Mouse (Mus musculus): Measurements from ENCODE around the gene Ccar1.
"Not testable (repeated sequence)": the region's sequence is repeated elsewhere in the genome, so short reads cannot be mapped to it uniquely, and the experiment has no call there.

Ccar1 gene

DNA sequence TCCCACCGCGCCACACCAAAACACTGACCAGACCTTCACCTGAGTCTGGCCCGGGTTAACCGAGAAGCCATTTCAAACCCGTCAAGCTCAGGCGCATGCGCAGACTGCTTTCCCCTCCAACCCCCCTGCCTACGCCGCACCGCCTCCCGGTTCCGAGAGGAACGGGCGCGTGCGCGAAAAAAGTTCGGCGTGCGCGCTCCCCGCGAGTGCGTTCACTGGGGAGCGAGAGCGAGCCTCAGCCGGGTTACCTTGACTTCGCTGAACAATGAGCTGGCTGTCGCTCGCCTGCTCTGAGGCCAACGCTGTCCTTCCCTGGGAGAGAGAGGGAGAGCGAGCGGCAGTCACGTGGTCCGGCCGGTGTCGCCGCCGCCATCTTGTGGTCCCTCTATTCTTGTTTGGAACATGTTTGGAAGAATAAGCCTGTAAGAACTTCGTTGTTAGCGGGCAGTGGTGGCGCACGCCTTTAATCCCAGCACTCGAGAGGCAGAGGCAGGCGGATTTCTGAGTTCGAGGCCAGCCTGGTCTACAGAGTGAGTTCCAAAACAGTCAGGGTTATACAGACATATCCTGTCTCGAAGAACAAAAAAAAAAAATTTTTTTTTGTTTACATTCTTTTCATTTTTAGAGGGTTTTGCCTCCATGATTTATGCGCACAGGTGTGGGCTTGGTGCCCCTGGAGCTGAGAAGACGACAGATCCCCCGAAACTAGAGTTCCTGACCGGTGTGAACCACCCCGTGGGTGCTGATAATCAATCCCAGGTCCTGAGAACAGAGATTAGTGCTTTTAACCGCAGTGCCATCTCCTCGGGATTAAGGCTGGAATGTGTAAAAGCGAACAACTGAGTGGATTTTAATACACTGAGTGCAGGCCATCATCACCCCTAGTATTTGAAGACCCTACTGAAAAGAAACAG is at the start of gene Ccar1:
Ccar1 (minus strand) TSS at position 110 of the 914 bp plus-strand sequence.
- peak; percentile 100 for DNase-seq (ENCODE audit: low read depth, low spot score)

DNA sequence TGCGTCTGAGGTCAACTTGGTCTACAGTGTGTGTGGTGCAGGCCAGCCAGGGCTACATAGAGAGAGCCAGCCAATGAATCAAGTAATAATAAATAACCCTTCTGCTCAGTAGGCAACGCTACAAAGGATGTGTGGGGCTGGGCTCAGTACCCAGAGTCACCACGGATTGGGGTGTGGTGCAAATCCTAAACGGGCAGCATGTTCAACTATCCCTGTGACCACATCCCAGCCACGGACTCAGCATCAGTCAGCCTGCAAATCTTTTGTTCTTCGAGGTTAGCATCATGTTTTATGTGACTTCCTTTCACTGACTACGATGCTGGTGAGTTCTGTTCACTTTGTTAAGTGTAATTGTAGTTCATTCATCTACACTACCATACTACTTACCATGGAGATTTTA is 48.6 kb upstream of the Ccar1 start:
- DNase-seq (ENCODE audit: low read depth, low spot score), result no peak

DNA sequence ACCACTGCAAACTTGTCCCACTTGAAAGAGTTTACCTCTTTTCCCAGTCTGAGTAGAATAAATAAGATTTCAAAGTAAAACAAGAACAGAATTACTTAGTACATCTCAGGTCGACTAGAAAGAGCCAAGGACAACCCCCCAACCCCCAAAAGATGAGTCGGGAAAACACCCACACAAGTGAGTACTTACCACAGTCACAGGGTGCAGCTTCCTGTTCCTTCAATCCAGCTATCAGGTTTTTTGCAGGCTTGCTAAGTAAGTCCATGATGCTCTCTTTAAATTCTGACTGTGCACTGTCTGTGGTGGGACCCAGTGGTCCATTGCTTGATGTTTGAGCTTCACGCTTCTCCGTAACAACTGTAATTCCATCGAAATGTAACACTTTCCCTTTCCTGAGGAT is 45.9 kb upstream of the Ccar1 start:
- DNase-seq (ENCODE audit: low read depth, low spot score), result no peak

DNA sequence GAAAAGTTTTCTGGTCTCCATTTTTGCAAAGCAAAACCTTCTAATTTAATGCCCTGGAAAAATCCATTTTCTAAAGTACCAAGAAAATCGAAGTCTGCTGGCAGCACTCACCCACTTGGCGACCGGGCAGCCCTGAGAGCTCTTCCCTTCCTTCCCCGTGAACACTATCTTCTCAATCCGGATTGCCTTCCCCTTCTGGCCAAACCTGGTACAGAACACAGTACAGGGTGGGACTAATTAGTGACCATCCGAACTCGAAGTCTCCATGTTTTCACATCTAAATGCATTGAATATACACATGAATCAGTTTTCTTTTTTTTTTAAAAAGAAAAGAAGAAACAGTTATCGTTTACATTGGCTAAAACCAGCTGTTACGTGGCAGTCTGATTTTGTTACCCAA is 40.7 kb upstream of the Ccar1 start:
- no peak for DNase-seq (ENCODE audit: low read depth, low spot score)

DNA sequence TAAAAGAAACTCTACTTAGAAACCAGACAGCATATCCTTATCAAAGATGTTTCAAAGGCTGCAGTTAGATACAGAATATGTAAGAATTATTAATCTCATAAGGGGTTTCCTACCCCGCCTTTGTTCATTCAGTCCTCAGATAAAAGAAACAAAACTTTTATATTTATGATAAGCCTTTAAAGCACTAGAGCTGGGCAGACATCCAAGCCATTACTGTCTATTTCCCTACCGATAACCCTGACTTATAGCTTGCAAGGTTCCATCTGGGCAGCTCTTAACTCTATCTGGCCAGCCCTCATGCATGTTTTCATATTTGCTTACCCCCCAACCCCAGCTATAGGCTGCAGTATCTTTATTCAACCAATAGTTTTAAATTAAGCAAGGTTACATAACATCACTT is 39.5 kb upstream of the Ccar1 start:
- no peak for DNase-seq (ENCODE audit: low read depth, low spot score)

DNA sequence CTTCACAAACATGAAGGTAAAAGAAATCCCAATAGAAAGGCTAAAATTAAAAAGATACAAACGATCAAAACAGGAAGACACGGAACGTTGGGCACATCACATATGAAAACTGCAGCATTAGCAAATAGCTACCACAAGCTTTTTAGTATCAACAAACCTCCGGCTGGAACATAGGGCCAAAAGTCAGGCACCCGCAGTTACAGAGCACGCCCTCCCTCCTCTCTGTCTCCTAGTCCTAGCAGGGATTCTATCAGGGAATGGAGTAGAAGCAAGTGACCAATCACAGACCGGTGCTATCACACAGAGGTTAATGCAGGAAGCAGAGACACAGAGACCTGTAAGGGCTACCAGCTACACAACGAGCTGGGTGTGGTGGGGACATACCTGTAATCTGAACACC is 32.4 kb upstream of the Ccar1 start:
- DNase-seq (ENCODE audit: low read depth, low spot score), result no peak

DNA sequence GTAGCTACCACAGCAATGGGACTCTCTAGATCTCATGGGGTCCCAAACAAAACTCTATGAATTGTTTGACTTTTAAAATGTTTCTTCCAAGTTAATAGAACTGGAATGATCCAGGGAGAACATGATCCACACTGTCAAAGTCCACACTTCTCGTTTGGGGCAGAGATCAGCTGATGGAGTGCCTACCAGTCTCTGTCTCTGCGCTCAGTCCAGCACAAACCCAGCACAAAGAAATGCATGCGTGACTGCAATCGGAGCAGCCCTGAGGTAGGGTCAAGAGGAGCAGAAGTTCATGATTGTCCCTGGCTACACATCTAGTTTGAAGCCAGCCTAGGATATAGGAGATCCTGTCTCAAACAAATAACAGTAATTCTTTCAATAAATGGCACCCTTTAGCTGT is 31.3 kb upstream of the Ccar1 start:
- no peak for DNase-seq (ENCODE audit: low read depth, low spot score)

DNA sequence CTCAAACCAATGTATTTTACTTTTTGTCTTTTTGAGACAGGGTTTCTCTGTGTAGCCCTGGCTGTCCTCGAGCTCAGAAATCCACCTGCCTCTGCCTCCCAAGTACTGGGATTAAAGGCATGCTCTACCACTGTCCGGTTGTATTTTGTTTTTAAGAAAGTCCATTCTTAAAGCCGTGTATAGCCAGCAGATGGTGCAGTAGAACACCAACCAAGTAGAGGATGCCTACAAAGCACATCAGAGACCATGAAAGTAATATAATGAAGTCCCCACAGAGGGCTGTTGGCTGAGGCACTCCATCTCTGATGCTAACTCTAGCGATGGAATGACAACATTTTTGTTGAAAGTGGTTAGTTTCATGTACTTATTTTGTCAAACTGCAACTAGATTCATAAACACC is 17.9 kb upstream of the Ccar1 start:
- peak; percentile 39 for DNase-seq (ENCODE audit: low read depth, low spot score)

DNA sequence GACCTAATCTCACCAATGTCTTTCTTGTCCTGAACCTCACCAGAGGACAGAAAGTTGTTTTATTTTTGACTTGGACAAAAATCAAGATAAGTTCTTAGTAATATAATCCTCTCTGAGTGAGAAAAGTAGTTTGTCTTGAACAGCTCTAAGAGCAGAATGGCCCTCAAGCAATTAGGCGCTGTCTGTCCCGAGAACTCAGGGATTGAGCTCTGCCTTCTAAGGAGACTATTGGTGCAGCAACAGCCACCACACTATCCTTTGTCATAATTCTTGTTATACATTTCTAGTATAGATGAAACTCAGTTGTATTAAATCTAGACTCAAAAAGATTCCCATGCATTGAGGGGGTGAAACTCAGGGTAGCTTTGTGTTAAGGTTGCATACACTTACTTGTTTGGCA is 16.7 kb upstream of the Ccar1 start:
- DNase-seq (ENCODE audit: low read depth, low spot score), result no peak

DNA sequence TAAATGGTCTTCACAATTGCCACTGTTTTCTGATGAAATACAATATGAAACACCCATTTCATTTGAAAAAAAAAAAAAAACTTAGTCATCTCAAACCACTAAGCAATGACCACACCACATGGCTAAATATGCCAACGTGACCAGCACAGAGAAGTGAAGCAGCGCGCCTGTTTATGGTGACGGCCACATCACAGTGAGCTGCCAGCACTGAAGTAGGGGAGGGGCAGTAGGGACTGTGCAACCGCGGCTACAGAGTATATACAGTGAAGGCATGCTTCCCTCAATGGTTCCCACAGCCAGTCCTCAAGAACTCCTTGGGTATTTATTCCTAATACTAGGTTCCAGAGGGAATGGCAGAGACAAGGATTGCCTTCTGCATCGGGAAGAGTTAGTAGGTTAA is 16.2 kb upstream of the Ccar1 start:
- no peak for DNase-seq (ENCODE audit: low read depth, low spot score)

DNA sequence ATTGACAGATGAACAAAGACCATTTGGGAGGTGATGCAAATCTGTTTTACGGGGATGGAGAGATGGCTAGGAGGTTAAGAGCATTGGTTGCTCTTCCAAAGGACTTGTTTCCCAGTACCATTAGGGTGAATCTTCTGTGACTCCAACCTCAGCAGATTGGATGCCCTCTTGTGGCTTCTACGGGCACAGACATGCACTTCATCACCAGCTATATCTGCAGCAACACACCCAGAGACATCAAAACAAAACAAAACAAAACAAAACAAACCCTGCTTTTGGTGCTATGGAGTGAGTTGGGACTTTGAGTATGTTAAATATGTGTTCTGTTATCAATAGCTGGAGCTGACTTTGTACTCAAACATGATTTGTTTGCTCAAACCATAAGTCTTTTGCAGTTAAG is 12.0 kb upstream of the Ccar1 start:
- DNase-seq (ENCODE audit: low read depth, low spot score), result peak; percentile 49

DNA sequence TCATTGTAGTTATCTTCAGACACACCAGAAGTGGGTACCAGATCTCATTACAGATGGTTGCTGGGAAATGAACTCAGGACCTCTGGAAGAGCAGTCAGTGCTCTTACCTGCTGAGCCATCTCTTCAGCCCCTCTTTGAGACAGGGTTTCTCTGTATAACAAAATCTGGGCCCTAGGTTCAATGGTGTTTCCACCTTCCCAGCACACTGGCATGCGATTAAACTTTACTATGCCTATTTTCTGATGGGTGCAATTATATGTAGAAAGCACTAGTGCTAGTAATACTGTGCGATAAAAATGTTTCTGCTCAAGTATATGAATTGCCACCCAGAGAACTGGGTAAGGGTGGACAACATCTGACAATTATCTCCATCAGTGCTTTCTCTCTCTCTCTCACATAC is 11.2 kb upstream of the Ccar1 start:
- DNase-seq (ENCODE audit: low read depth, low spot score), result no peak

DNA sequence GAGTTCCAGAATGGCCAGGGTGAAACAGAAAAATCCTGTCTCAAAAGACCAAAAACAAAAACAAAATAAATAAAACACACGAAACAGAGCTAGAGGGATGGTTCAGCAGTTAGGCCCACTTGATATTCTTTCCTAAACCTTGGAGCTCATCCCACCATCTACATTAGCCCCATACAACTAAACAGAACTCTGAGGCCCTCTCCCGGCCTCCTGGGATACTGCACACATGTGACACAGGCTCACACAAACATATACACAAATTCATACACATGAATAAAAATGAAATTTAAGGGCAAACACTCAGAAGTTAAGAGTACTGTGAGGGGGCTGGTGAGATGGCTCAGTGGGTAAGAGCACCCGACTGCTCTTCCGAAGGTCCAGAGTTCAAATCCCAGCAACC is 2.1 kb upstream of the Ccar1 start:
- DNase-seq (ENCODE audit: low read depth, low spot score), result no peak

DNA sequence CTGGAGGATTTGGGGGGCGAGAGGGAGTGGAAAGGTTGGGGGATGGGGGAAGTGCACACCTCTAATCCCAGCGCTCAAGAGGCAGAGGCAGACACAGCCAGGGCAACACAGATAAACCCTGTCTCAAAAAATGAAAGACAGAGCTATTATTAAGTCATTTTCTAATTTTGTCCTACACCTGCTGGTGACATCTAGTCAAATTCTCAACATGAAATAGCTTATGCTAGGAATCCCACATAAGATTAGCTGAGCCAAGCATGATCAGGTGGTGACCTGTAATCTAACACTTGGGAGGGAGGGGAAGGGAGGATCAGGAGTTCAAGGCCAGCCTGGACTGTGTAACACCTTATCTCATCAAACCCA is 986 bp upstream of the Ccar1 start:
- peak; percentile 22 for DNase-seq (ENCODE audit: low read depth, low spot score)

DNA sequence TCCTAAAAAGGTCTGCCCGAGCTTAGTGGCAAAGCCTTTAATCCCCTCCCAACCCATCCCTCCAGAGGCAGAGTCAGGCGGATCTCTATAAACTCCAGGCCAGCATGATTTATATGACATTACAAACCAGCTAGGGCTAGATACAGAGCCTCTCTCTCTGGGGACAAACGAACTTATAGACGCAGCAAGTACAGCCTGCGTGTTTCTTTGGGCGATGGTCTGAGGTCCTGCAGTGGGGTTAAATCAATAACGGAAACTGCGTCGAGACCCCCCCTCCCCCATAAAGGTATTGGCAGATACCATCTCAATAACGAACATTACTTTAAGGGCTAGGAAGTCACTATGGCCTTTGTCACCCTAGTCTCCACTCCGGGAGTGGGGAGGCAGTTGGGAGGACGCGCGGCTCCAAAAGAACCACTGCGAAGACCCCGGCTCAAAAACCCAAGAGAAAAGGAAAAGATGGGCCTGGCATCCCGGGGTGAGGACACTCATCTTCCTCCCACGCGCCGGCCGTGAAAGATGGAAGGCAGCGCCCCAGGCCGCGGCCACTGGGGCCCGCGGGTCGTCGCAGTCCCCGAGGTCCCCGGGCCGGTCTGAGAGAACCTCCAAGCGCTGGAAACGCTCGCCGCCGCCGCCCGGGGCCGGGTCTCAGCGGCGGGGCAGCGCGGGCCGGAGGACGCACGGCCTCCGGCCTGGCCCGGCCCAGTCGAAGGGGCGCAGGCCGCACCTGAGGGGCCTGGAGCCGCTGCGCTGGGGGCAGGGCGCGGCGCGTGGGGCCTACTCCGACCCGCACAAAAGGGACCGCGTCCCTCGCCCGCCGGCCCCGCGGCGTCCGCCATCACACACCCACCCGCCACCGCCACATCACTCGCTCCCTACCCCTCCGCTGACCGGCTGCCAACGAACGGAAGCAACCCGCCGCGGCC is 572 bp downstream of the Ccar1 start:
- no peak for DNase-seq (ENCODE audit: low read depth, low spot score)

DNA sequence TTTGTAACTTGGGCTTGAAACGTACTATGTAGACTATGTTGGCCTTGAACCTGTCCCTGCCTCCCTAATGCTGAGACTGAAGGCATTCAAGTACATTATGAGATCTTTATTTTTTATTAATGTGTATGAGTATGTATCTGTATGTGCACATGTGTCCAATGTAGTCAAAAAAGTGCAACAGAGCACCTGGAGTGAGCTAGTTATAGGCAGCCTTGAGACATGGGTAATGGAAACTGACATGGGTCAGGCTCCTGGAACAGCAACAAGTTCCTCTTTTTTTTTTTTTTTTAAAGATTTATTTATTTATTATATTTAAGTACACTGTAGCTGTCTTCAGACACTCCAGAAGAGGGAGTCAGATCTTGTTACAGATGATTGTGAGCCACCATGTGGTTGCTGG is 10.3 kb downstream of the Ccar1 start:
- not testable (repeated sequence) for DNase-seq (ENCODE audit: low read depth, low spot score)

DNA sequence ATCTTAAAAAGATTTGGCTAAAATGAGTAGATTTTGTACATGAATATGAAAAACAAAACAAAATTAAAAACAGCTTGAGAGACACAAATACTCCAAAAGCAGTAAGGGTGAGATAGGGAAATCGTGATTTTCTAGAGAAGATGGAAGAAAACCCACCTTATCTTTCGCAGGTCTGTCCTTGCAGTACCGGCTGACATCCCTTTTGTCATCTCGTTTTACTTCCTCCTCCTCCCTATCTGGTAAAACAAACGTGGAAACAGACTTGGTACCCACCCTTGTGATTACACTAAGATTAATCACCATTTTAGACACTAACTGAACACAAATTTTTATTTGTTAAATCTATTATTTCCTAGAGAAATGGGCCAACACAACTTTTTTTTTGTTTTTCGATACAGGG is 41.3 kb downstream of the Ccar1 start:
- DNase-seq (ENCODE audit: low read depth, low spot score), result no peak

DNA sequence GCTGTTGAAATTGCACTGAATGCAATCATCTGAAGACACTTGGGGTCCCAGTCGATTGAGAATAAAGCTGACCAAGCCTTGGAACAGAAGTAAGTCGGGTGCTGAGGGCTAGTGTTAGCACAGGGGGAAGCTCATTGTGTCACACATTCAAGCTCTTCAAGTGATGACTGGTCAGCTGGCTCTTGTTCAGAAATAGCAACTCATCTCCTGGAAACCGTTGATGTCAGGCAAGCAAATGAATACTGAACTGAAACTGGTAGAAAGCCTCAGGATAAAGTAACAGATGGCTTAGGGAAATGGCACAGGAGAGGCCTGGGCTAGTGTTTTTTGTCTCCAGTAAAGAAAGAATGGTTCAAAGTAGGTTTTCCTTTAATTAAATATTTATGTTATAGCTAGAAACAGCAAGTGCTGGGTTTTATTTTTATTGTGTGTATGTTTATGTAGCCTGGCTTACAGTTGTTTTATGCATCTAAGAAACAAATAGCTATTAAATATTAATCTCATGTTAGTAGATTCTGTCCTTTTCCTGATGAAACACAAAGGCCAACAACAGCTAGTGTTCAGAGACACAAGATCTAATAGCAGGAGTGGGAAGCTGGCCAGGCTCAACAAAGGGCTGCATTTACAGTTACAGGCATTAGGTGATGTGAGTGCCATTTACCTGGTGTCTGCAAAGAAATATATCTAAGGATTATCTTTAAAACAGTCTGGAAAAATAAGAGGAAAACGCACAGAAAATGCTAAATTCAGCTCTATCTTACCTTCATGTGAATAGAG is 51.9 kb downstream of the Ccar1 start:
- no peak for DNase-seq (ENCODE audit: low read depth, low spot score)

DNA sequence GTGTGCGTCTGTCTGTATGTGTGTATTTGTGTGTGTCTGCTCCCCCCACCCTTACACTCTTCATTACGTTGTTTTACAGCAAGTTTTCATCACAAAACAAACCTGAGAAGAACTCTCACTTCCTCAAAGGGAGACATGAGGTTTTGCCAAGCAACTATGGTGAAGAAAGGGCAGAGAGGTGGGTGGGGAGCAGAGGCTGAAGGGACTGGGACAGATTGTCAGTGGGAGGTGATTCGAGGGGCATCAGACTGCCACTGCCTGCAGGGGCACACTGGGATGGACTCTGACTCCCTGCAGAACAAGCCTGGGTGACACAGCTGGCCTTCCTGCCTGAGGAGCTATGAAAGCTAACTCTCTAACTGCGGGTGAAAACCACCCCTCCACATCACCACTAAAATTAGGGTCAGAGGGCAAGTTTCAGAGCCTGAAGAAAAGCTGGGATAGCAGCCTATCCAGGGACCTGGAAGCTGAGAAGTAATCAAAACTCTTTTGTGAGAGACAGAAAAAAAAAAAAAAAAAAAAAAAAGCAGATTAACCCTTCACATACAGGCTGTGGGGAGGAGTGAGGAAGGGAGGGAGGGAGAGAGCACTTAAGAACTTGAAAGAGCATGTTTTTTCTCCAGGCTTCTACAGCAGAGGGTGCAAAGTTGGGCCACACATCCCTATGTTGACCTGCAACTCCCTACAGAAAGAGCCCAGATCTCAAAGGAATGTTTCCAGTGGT is 55.0 kb downstream of the Ccar1 start:
- no peak for DNase-seq (ENCODE audit: low read depth, low spot score)

DNA sequence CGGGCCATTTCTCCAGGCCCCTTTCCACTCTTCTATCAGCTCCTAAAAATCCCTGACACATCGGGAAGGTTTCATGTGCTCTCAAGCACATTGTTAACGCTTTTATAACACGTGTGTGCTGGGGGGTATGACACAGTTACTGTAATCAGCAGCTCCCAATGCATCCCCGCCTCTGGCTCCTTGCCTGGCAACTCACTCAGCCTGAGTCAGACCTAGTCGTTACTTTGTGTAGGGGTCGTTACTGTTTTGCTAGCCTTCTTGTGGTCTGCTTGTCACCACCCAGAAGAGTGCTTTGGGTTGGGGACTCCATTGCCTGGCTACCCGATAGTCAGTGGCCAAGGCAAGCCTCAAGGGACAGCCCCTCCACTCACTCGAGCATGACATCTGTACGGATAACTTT is 61.3 kb downstream of the Ccar1 start:
- no peak for DNase-seq (ENCODE audit: low read depth, low spot score)

Data from CD4-positive, CD25-positive, alpha-beta regulatory T cell, adult 2 months (primary cell).